Comparison of ENCODE assay signal across 8 mouse cellular contexts in genomic region chrX:52164134-52164737, GRCm38 (mm10). TPM values are rescaled to one million over a fixed set of nuclear protein-coding genes. Genes with fewer than 3 reads are reported as not detected.
A peak's percentile ranks its signal among the peaks of the same experiment; 100 is the strongest.
DNase-seq lines count a peak whose midpoint lies in the region; ATAC-seq and TF ChIP-seq lines count a peak whose summit lies in the region.

No protein-coding gene starts in this region.

- H3K4me1 ChIP-seq in brown adipose tissue, adult 24 weeks (ENCODE audit: control insufficient read depth, insufficient read depth, insufficient read length, low read length) = no peaks in the 10 kb centered on the region
- peaks cover 13% of the 10 kb centered on the region for H3K4me1 ChIP-seq in heart, embryonic 13.5 days
- no peaks in the 10 kb centered on the region for H3K4me1 ChIP-seq in limb, embryonic 11.5 days (ENCODE audit: control insufficient read depth, insufficient read depth, low read length)
- H3K4me1 ChIP-seq in midbrain, postnatal 0 days (ENCODE audit: insufficient read depth, low read length) = no peaks in the 10 kb centered on the region

- WGBS in heart, embryonic 13.5 days = 13% methylated on average over 43 of the region's 44 CpGs
- whole genome bisulfite sequencing in limb, embryonic 11.5 days = 20% methylated on average over 37 of the region's 44 CpGs
- WGBS in midbrain, postnatal 0 days = 25% methylated on average over 28 of the region's 44 CpGs

- no peak for ATAC-seq in heart, embryonic 13.5 days (ENCODE audit: extremely low read depth, insufficient number of reproducible peaks, low FRiP score, low TSS enrichment)
- ATAC-seq in limb, embryonic 11.5 days (ENCODE audit: insufficient number of reproducible peaks, low FRiP score, low TSS enrichment, low read depth) = no peak
- ATAC-seq in midbrain, postnatal 0 days (ENCODE audit: low FRiP score) = 0 out of 2 replicates have a peak, but pooled peaks have one; percentile 32

- H3K27me3 ChIP-seq in heart, embryonic 13.5 days (replicated peaks) = 0 out of 2 replicates have a peak, but pooled peaks cover 10% of the 10 kb centered on the region
- peaks cover 13% of the 10 kb centered on the region for H3K27me3 ChIP-seq in limb, embryonic 11.5 days (ENCODE audit: control insufficient read depth, insufficient read depth, low read length)
- H3K27me3 ChIP-seq in midbrain, postnatal 0 days (ENCODE audit: insufficient read depth, low read length) = no peaks in the 10 kb centered on the region; the same call in 1 of the 2 replicates

- no peaks in the 10 kb centered on the region for H3K36me3 ChIP-seq in heart, embryonic 13.5 days
- no peaks in the 10 kb centered on the region for H3K36me3 ChIP-seq in limb, embryonic 11.5 days (ENCODE audit: control insufficient read depth, insufficient read depth, low read length)
- no peaks in the 10 kb centered on the region for H3K36me3 ChIP-seq in midbrain, postnatal 0 days (ENCODE audit: insufficient read depth, low read length)

- H3K9me3 ChIP-seq in heart, embryonic 13.5 days = no peaks in the 10 kb centered on the region
- no peaks in the 10 kb centered on the region for H3K9me3 ChIP-seq in limb, embryonic 11.5 days (ENCODE audit: control insufficient read depth, low read length)
- H3K9me3 ChIP-seq in midbrain, postnatal 0 days (ENCODE audit: low read length) = 0 out of 2 replicates have a peak, but pooled peaks cover 4% of the 10 kb centered on the region

- peak overlapping the region; percentile 67 for H3K4me3 ChIP-seq in layer of hippocampus, adult 2 months
- H3K4me3 ChIP-seq in brown adipose tissue, adult 24 weeks (ENCODE audit: insufficient read depth, low read depth, low read length) = peak overlapping the region; percentile 97
- peak overlapping the region; percentile 66 for H3K4me3 ChIP-seq in heart, embryonic 13.5 days
- peak overlapping the region; percentile 48 for H3K4me3 ChIP-seq in limb, embryonic 11.5 days (ENCODE audit: low read depth, low read length)
- peak overlapping the region; percentile 45 for H3K4me3 ChIP-seq in midbrain, postnatal 0 days (ENCODE audit: low read depth, low read length)

- H3K27ac ChIP-seq in layer of hippocampus, adult 2 months = peak overlapping the region; percentile 91
- peak overlapping the region; percentile 82; the same call in 1 of the 2 replicates for H3K27ac ChIP-seq in brown adipose tissue, adult 24 weeks (replicated peaks; ENCODE audit: low read depth, low read length)
- peak overlapping the region; percentile 76 for H3K27ac ChIP-seq in heart, embryonic 13.5 days (replicated peaks)
- H3K27ac ChIP-seq in limb, embryonic 11.5 days (replicated peaks; ENCODE audit: low read depth, low read length) = no peak overlapping the region
- H3K27ac ChIP-seq in midbrain, postnatal 0 days (ENCODE audit: low read depth, low read length) = no peak overlapping the region

- peak overlapping the region; percentile 86 for H3K9ac ChIP-seq in heart, embryonic 13.5 days
- peak overlapping the region; percentile 60 for H3K9ac ChIP-seq in limb, embryonic 11.5 days (ENCODE audit: low read length)
- H3K9ac ChIP-seq in midbrain, postnatal 0 days (replicated peaks; ENCODE audit: low read length, poor library complexity, severe bottlenecking) = 0 out of 2 replicates have a peak overlapping the region, but pooled peaks have one; percentile 44

- no peak for TF ChIP-seq CTCF in layer of hippocampus, adult 2 months (conservative IDR thresholded peaks at IDR 0.05)
- no peak for TF ChIP-seq CTCF in midbrain, postnatal 0 days (IDR thresholded peaks at IDR 0.05)

- DNase-seq in layer of hippocampus, adult 2 months (ENCODE audit: low spot score in 2 of 2) = no peak
- no peak for DNase-seq in layer of hippocampus, postnatal 25 days (ENCODE audit: extremely low spot score in 1 of 2, low spot score in 1 of 2)
- peak; percentile 44 for DNase-seq in limb, embryonic 11.5 days (ENCODE audit: low spot score)
- no peak for DNase-seq in midbrain, postnatal 0 days (ENCODE audit: low spot score)
- DNase-seq in T-cell, adult 2 months (ENCODE audit: low spot score) = no peak
- no peak for DNase-seq in layer of hippocampus, adult 18-20 months (ENCODE audit: low spot score in 2 of 2)

- H3K4me2 ChIP-seq in heart, embryonic 13.5 days = peak overlapping the region; percentile 76
- H3K4me2 ChIP-seq in limb, embryonic 11.5 days (ENCODE audit: low read depth, severe bottlenecking) = peak overlapping the region; percentile 67
- H3K4me2 ChIP-seq in midbrain, postnatal 0 days (ENCODE audit: low read depth, low read length, poor library complexity, severe bottlenecking) = peak overlapping the region; percentile 82

RNA-seq across cellular contexts. Expression of gene Gpc4, which starts 0.8 kb away (rescaled TPM):
- total RNA-seq in layer of hippocampus, adult 2 months (2021) = 10 to 100 TPM; 59.9 to 63.0 TPM
- 10 to 100 TPM; 48.3 to 54.1 TPM for total RNA-seq in layer of hippocampus, postnatal 25 days (2021)
- 18.8 and 20.4 TPM in 2 replicates for polyA plus RNA-seq in brown adipose tissue, adult 24 weeks (2012; ENCODE audit: insufficient read depth, insufficient read length, missing spikeins)
- 42.2 and 47.1 TPM in 2 replicates for polyA plus RNA-seq in heart, embryonic 13.5 days (2015; fragmentation: Nextera tagmentation; extraction: Ambion mirVana)
- polyA plus RNA-seq in limb, embryonic 11.5 days (2014; fragmentation: Nextera tagmentation; extraction: Ambion mirVana) = 23.0 and 26.3 TPM in 2 replicates
- total RNA-seq in midbrain, postnatal 0 days (2014; rRNA removed) = 1.6 and 4.1 TPM in 2 replicates
- polyA plus RNA-seq in midbrain, postnatal 0 days (2015; fragmentation: Nextera tagmentation; extraction: Ambion mirVana) = 7.2 and 7.6 TPM in 2 replicates
- total RNA-seq in layer of hippocampus, adult 18-20 months (2021) = 10 to 100 TPM; 52.4 to 54.6 TPM

Comparison
In these comparisons a context has a peak if more than half of its experiments do, and no peak if none do; other contexts are left out.
1. H3K27ac ChIP-seq: peak in layer of hippocampus, adult 2 months (single experiment), brown adipose tissue, adult 24 weeks (single experiment) and heart, embryonic 13.5 days (single experiment); none in limb, embryonic 11.5 days (single experiment) and midbrain, postnatal 0 days (single experiment).
2. H3K4me3 ChIP-seq: peak in every context shown above with its lines; median percentile 97 in brown adipose tissue, adult 24 weeks; 67 in layer of hippocampus, adult 2 months; 66 in heart, embryonic 13.5 days; 48 in limb, embryonic 11.5 days; 45 in midbrain, postnatal 0 days.
3. Peak in every context shown above with its lines, with median percentiles within 50 percentile points of each other: H3K4me2 ChIP-seq and H3K9ac ChIP-seq.